Mouse (Mus musculus): ENCODE results near the gene Slc12a8. TPM values are rescaled to one million over a fixed set of nuclear protein-coding genes. Genes with fewer than 3 reads are reported as not detected.

The Slc12a8 gene
- polyA plus RNA-seq, 1 experiment from 2014 or later = 0.92 TPM

DNA sequence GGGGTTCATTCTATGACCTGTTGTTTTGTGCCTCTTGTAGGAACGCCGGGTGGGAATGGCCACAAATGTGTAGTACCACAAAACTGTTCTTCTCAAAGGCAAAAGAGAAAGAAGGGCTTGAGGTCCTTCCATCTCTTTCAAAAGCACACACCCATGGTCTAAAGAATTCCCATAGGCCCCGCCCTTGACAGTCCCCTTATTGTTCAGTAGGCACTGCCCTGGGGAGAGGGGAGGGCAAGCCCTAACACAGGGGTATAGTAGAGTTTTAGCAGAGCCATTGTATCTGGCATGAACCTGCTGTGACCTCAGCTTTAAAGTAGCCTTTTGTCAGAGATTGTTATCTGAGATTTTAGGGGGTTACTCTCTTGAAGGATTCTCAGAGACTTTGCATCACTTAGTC is 98.9 kb downstream of the Slc12a8 start:
- ATAC-seq = no peak
- 0 out of 2 replicates have a peak, but pooled peaks cover 5% of the 10 kb centered on the region for H3K4me1 ChIP-seq (replicated peaks; ENCODE audit: control insufficient read depth, insufficient read depth, low read length)
- no peak overlapping the region for H3K4me3 ChIP-seq (replicated peaks; ENCODE audit: low read length)
- H3K36me3 ChIP-seq (ENCODE audit: control insufficient read depth, insufficient read depth) = no peaks in the 10 kb centered on the region
- H3K4me2 ChIP-seq (ENCODE audit: low read length) = no peak overlapping the region
- 62% methylated on average over 3 of the region's 3 CpGs for WGBS
- H3K27ac ChIP-seq (ENCODE audit: low read length) = no peak overlapping the region
- H3K27me3 ChIP-seq (replicated peaks; ENCODE audit: control insufficient read depth, insufficient read depth, low read length) = no peaks in the 10 kb centered on the region
- H3K9ac ChIP-seq (replicated peaks; ENCODE audit: low read depth, low read length) = no peak overlapping the region
- no peaks in the 10 kb centered on the region for H3K9me3 ChIP-seq (ENCODE audit: control insufficient read depth, low read length)

DNA sequence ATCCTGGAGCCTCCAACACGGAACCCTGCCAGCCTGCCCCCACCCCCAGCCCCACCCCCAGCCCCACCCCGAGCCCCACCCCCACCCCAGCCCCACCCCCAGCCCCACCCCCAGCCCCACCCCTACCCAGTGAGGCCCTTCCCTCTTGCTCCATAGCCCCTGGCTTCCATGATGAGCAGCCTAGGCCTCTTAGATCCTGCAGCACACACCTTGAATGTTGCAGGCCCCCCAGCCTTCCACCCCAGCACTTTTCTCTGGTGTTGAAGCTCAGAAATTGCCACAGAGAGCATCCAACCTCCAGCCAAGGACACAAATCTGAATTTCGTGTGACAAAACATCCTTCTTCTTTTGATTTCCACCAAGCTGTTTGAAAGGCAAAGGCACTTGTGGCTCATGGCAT is 104.7 kb downstream of the Slc12a8 start:
- Histone ChIP-seq H3K4me2 (ENCODE audit: low read length) (no peak overlapping the region), H3K4me3 (replicated peaks; ENCODE audit: low read length) (no peak overlapping the region), H3K4me1 (replicated peaks; ENCODE audit: control insufficient read depth, insufficient read depth, low read length) (no peaks in the 10 kb centered on the region), H3K9ac (replicated peaks; ENCODE audit: low read depth, low read length) (no peak overlapping the region), H3K27ac (ENCODE audit: low read length) (no peak overlapping the region), H3K36me3 (ENCODE audit: control insufficient read depth, insufficient read depth) (no peaks in the 10 kb centered on the region), H3K9me3 (ENCODE audit: control insufficient read depth, low read length) (no peaks in the 10 kb centered on the region), H3K27me3 (replicated peaks; ENCODE audit: control insufficient read depth, insufficient read depth, low read length) (no peaks in the 10 kb centered on the region)
- ATAC-seq = no peak
- 70% methylated on average over 2 of the region's 3 CpGs for WGBS

GRCm38 (mm10) chr16:33624586-33624985 is 107.5 kb downstream of the Slc12a8 start:
- Histone ChIP-seq H3K9ac (replicated peaks; ENCODE audit: low read depth, low read length) (no peak overlapping the region), H3K27me3 (replicated peaks; ENCODE audit: control insufficient read depth, insufficient read depth, low read length) (no peaks in the 10 kb centered on the region), H3K27ac (ENCODE audit: low read length) (no peak overlapping the region), H3K36me3 (ENCODE audit: control insufficient read depth, insufficient read depth) (no peaks in the 10 kb centered on the region), H3K4me1 (replicated peaks; ENCODE audit: control insufficient read depth, insufficient read depth, low read length) (no peaks in the 10 kb centered on the region), H3K9me3 (ENCODE audit: control insufficient read depth, low read length) (no peaks in the 10 kb centered on the region), H3K4me3 (replicated peaks; ENCODE audit: low read length) (no peak overlapping the region), H3K4me2 (ENCODE audit: low read length) (no peak overlapping the region)
- ATAC-seq = no peak
- 94% methylated on average over 9 of the region's 9 CpGs for WGBS

DNA sequence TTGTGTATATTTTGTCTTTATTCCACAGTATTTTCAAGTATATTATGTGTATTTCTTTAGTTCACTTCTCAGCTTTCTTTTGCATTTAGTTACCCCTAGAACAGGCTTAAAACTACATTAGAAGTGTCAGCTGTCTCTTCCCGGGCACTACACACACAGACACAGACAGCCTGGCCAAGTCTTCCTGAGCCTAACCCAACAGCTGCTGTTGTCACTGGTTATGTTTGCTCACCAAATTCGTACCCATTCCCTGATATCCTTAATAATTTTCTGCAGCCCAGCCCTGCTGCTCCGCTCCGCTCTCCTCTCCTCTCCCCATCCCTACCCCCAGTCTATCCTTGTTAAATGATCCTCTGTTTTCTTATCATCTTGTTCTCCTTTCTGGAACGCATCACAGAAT is 112.4 kb downstream of the Slc12a8 start:
- Histone ChIP-seq H3K4me1 (replicated peaks; ENCODE audit: control insufficient read depth, insufficient read depth, low read length) (no peaks in the 10 kb centered on the region), H3K27me3 (replicated peaks; ENCODE audit: control insufficient read depth, insufficient read depth, low read length) (no peaks in the 10 kb centered on the region), H3K4me3 (replicated peaks; ENCODE audit: low read length) (no peak overlapping the region), H3K4me2 (ENCODE audit: low read length) (no peak overlapping the region), H3K9ac (replicated peaks; ENCODE audit: low read depth, low read length) (no peak overlapping the region), H3K9me3 (ENCODE audit: control insufficient read depth, low read length) (no peaks in the 10 kb centered on the region), H3K27ac (ENCODE audit: low read length) (no peak overlapping the region), H3K36me3 (ENCODE audit: control insufficient read depth, insufficient read depth) (no peaks in the 10 kb centered on the region)
- no peak for ATAC-seq
- WGBS = 84% methylated on average over 5 of the region's 5 CpGs

- Histone ChIP-seq H3K4me1 (replicated peaks; ENCODE audit: control insufficient read depth, insufficient read depth, low read length) (no peaks in the 10 kb centered on the region), H3K9me3 (ENCODE audit: control insufficient read depth, low read length) (no peaks in the 10 kb centered on the region), H3K27ac (ENCODE audit: low read length) (no peak overlapping the region), H3K27me3 (replicated peaks; ENCODE audit: control insufficient read depth, insufficient read depth, low read length) (no peaks in the 10 kb centered on the region), H3K9ac (replicated peaks; ENCODE audit: low read depth, low read length) (no peak overlapping the region), H3K4me2 (ENCODE audit: low read length) (no peak overlapping the region), H3K4me3 (replicated peaks; ENCODE audit: low read length) (no peak overlapping the region), H3K36me3 (ENCODE audit: control insufficient read depth, insufficient read depth) (no peaks in the 10 kb centered on the region)
- WGBS = 84% methylated on average over 12 of the region's 12 CpGs
- no peak for ATAC-seq
Measured at GRCm38 (mm10) chr16:33635836-33636595, 118.9 kb downstream of the Slc12a8 start.

DNA sequence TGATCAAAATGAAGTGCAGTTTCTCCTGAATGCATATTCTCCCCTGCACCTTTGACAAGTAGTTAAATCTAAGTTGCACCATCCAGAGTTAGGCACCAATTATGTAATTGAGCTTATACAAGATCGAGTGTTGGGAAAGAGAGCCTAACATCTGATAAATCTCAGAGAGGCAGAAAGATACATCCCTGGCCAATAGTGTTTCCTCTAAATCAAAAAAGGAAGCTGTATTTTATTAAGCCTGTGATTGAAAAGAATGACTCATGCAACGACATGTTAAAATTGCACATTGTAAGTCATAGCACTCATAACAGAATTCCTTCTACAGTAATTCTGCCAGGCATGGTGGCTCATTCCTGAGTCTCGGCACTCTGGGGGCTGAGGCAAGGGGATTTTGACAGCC is 124.7 kb downstream of the Slc12a8 start:
- Histone ChIP-seq H3K27me3 (replicated peaks; ENCODE audit: control insufficient read depth, insufficient read depth, low read length) (no peaks in the 10 kb centered on the region), H3K4me3 (replicated peaks; ENCODE audit: low read length) (no peak overlapping the region), H3K4me1 (replicated peaks; ENCODE audit: control insufficient read depth, insufficient read depth, low read length) (no peaks in the 10 kb centered on the region), H3K36me3 (ENCODE audit: control insufficient read depth, insufficient read depth) (no peaks in the 10 kb centered on the region), H3K9ac (replicated peaks; ENCODE audit: low read depth, low read length) (no peak overlapping the region), H3K27ac (ENCODE audit: low read length) (no peak overlapping the region), H3K9me3 (ENCODE audit: control insufficient read depth, low read length) (no peaks in the 10 kb centered on the region), H3K4me2 (ENCODE audit: low read length) (no peak overlapping the region)
- 74% methylated on average over 3 of the region's 3 CpGs for WGBS
- ATAC-seq = no peak

- ATAC-seq = no peak
- no peak overlapping the region for H3K27ac ChIP-seq (ENCODE audit: low read length)
- 95% methylated on average over 6 of the region's 6 CpGs for WGBS
- H3K27me3 ChIP-seq (replicated peaks; ENCODE audit: control insufficient read depth, insufficient read depth, low read length) = no peaks in the 10 kb centered on the region
- peaks cover 10% of the 10 kb centered on the region for H3K9me3 ChIP-seq (ENCODE audit: control insufficient read depth, low read length)
- no peak overlapping the region for H3K4me3 ChIP-seq (replicated peaks; ENCODE audit: low read length)
- no peak overlapping the region for H3K4me2 ChIP-seq (ENCODE audit: low read length)
- no peaks in the 10 kb centered on the region for H3K4me1 ChIP-seq (replicated peaks; ENCODE audit: control insufficient read depth, insufficient read depth, low read length)
- H3K9ac ChIP-seq (replicated peaks; ENCODE audit: low read depth, low read length) = no peak overlapping the region
- no peaks in the 10 kb centered on the region for H3K36me3 ChIP-seq (ENCODE audit: control insufficient read depth, insufficient read depth)
Measured at GRCm38 (mm10) chr16:33653116-33653515, 136.0 kb downstream of the Slc12a8 start.

GRCm38 (mm10) chr16:33655443-33655842 is 138.3 kb downstream of the Slc12a8 start:
- H3K4me1 ChIP-seq (replicated peaks; ENCODE audit: control insufficient read depth, insufficient read depth, low read length) = no peaks in the 10 kb centered on the region
- no peak overlapping the region for H3K27ac ChIP-seq (ENCODE audit: low read length)
- ATAC-seq = no peak
- no peaks in the 10 kb centered on the region for H3K36me3 ChIP-seq (ENCODE audit: control insufficient read depth, insufficient read depth)
- no peaks in the 10 kb centered on the region for H3K27me3 ChIP-seq (replicated peaks; ENCODE audit: control insufficient read depth, insufficient read depth, low read length)
- no peak overlapping the region for H3K4me2 ChIP-seq (ENCODE audit: low read length)
- H3K9me3 ChIP-seq (ENCODE audit: control insufficient read depth, low read length) = peaks cover 3% of the 10 kb centered on the region
- no peak overlapping the region for H3K4me3 ChIP-seq (replicated peaks; ENCODE audit: low read length)
- H3K9ac ChIP-seq (replicated peaks; ENCODE audit: low read depth, low read length) = no peak overlapping the region
- 91% methylated on average over 3 of the region's 3 CpGs for whole genome bisulfite sequencing

DNA sequence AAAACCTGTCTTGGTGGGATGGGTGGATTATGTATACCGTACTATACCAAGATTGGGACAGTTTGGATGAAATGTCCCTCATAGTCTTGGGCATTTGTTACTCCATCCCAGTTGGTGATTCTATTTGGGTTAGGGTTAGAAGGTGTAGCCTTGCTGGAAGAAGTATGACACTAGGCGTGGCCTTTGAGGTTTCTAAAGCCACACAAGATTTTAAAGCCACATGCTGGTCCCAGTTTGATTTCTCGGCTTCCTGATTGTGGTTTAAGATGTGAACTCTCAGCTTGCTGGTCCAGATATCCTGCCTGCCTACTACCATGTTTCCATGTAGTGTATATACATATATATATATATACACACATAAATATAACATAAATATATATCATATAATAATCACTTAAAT is 140.1 kb downstream of the Slc12a8 start:
- Histone ChIP-seq H3K4me2 (ENCODE audit: low read length) (no peak overlapping the region), H3K9me3 (ENCODE audit: control insufficient read depth, low read length) (no peaks in the 10 kb centered on the region), H3K36me3 (ENCODE audit: control insufficient read depth, insufficient read depth) (no peaks in the 10 kb centered on the region), H3K4me1 (replicated peaks; ENCODE audit: control insufficient read depth, insufficient read depth, low read length) (no peaks in the 10 kb centered on the region), H3K27ac (ENCODE audit: low read length) (no peak overlapping the region), H3K27me3 (replicated peaks; ENCODE audit: control insufficient read depth, insufficient read depth, low read length) (no peaks in the 10 kb centered on the region), H3K4me3 (replicated peaks; ENCODE audit: low read length) (no peak overlapping the region), H3K9ac (replicated peaks; ENCODE audit: low read depth, low read length) (no peak overlapping the region)
- 91% methylated on average over 3 of the region's 3 CpGs for WGBS
- ATAC-seq = no peak

- Histone ChIP-seq H3K27me3 (replicated peaks; ENCODE audit: control insufficient read depth, insufficient read depth, low read length) (no peaks in the 10 kb centered on the region), H3K4me1 (replicated peaks; ENCODE audit: control insufficient read depth, insufficient read depth, low read length) (no peaks in the 10 kb centered on the region), H3K9me3 (ENCODE audit: control insufficient read depth, low read length) (no peaks in the 10 kb centered on the region), H3K4me2 (ENCODE audit: low read length) (no peak overlapping the region), H3K9ac (replicated peaks; ENCODE audit: low read depth, low read length) (no peak overlapping the region), H3K27ac (ENCODE audit: low read length) (no peak overlapping the region), H3K36me3 (ENCODE audit: control insufficient read depth, insufficient read depth) (no peaks in the 10 kb centered on the region), H3K4me3 (replicated peaks; ENCODE audit: low read length) (no peak overlapping the region)
- no peak for ATAC-seq
- 94% methylated on average over 3 of the region's 3 CpGs for WGBS
Measured at GRCm38 (mm10) chr16:33658121-33658520, 141.0 kb downstream of the Slc12a8 start.
